Mouse (Mus musculus): ENCODE results near the gene Cdk2. TPM values are rescaled to one million over a fixed set of nuclear protein-coding genes. Genes with fewer than 3 reads are reported as not detected.
A peak's percentile ranks its signal among the peaks of the same experiment; 100 is the strongest.

Cdk2 gene
- polyA plus RNA-seq, 1 experiment from 2014 or later = 17.1 TPM

DNA sequence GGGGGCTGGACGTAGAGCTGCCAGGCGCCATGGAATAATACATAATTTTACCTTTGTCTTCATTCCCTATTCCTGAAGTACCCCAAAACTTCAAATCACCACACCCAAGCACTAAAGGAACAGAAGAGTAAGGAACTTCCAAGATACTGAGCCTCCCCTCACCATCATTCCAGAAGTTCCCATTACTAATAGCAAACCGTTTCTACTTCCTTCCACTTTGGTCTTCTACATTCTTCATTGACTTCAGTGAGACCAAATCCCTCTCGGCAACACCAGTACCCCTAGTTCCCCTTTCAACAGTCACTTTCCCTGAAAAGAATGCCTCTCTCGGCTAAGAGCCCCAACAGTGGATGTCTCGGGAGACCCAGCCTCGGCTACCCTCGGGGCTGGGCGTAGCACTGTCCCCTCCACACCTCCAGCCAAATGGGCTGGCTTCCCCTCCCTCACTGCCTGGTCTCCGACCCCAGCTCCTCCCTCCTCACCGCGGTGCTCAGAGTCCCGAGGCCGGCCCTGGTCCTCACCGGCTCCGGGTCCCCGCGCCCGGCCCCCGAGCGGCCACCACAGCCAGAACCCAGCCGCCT, 9.3 kb downstream of the Cdk2 start:
- ATAC-seq (ENCODE audit: low FRiP score) (no peak), DNase-seq (ENCODE audit: low spot score) (peak; percentile 29)
- WGBS = 1% methylated on average over 21 of the region's 22 CpGs
- H3K4me3 ChIP-seq (replicated peaks; ENCODE audit: low read length) = peak overlapping the region; percentile 83
- H3K9me3 ChIP-seq (ENCODE audit: control insufficient read depth, low read length) = no peaks in the 10 kb centered on the region
- H3K4me2 ChIP-seq (replicated peaks) = peak overlapping the region; percentile 66
- H3K27me3 ChIP-seq (ENCODE audit: control insufficient read depth, insufficient read depth, low read length) = no peaks in the 10 kb centered on the region
- peak overlapping the region; percentile 93 for H3K9ac ChIP-seq
- H3K36me3 ChIP-seq (replicated peaks; ENCODE audit: control insufficient read depth, insufficient read depth) = peaks cover 3% of the 10 kb centered on the region; the same call in 1 of the 2 replicates
- H3K27ac ChIP-seq = peak overlapping the region; percentile 95
- H3K4me1 ChIP-seq (replicated peaks; ENCODE audit: control insufficient read depth, insufficient read depth, low read length) = peaks cover 12% of the 10 kb centered on the region; the same call in 1 of the 2 replicates

GRCm38 (mm10) chr10:128674469-128675008, 30.3 kb downstream of the Cdk2 start:
- H3K4me3 ChIP-seq (replicated peaks; ENCODE audit: low read length) = peak overlapping the region; percentile 73
- peak; percentile 75 for DNase-seq (ENCODE audit: low spot score)
- H3K27me3 ChIP-seq (ENCODE audit: control insufficient read depth, insufficient read depth, low read length) = no peaks in the 10 kb centered on the region
- peaks cover 14% of the 10 kb centered on the region for H3K4me1 ChIP-seq (replicated peaks; ENCODE audit: control insufficient read depth, insufficient read depth, low read length)
- WGBS = 3% methylated on average over 9 of the region's 9 CpGs
- peak overlapping the region; percentile 64 for H3K9ac ChIP-seq
- no peak for ATAC-seq (ENCODE audit: low FRiP score)
- H3K36me3 ChIP-seq (replicated peaks; ENCODE audit: control insufficient read depth, insufficient read depth) = peaks cover 16% of the 10 kb centered on the region
- peak overlapping the region; percentile 81 for H3K4me2 ChIP-seq (replicated peaks)
- H3K27ac ChIP-seq = peak overlapping the region; percentile 65; the same call in 1 of the 2 replicates
- H3K9me3 ChIP-seq (ENCODE audit: control insufficient read depth, low read length) = no peaks in the 10 kb centered on the region

DNA sequence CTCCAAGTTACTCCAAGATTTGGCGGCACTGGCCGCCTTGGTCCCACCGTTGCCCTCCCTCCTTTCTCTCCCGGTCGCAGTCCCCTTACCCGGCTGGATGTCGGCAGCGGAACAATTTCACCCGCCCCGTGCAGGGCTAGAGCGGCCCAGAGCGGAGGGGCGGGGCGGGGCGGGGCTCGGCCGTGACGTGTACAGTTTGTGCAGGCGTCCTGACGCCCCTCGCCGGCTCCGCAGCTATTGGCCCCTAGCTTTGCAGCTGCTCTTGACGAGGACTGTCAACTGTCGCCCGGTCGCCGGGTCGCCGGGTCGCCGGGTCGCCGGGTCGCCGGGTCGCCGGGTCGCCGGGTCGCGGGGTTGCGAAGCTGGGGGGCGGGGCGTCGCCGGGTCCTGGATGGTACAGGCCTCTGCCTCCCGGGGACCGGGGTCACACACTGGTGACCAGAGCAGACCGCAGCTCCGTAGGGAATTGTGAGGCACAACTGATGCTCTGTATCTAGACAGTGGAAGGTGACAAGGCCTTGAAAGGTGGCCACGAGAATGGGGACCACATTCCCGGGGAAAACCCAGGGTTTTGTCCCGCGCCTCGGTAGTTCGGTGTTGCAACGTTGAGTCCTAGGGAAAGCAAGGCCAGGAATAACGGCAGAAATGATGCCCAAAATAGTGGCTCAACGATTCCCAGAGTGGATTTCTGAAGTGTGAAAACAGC, 30.9 kb downstream of the Cdk2 start, which contains the start of gene Suox:
Gene Suox (minus strand): TSS at position 311 of the 706 bp plus-strand sequence.
- under 1% methylated on average over 57 of the region's 60 CpGs for WGBS
- H3K36me3 ChIP-seq (replicated peaks; ENCODE audit: control insufficient read depth, insufficient read depth) = peaks cover 10% of the 10 kb centered on the region; the same call in 1 of the 2 replicates

DNA sequence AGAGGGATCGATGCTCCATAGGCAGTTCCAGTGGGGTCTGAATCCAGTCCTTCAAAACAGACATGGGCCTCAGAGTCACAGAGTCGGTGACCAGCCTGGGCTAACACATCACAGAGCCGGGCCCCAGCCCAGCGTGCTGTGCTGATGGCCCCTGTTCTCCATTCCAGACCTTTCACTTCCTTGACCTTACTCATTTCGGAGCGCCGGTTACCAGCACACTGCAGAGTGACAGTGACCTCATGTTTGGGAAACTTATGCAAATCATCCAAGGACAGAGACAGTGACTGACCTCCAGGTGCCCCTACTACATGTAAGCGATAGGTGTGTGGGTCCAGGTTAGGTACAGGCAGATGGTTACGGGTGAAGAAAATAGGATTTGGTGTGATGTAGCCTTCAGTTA, 33.7 kb downstream of the Cdk2 start:
- 94% methylated on average over 9 of the region's 9 CpGs for WGBS

More for the DNA sequence above, 30.9 kb downstream of the Cdk2 start, which contains the start of gene Suox:
- Histone ChIP-seq H3K27me3 (ENCODE audit: control insufficient read depth, insufficient read depth, low read length) (no peaks in the 10 kb centered on the region), H3K4me1 (replicated peaks; ENCODE audit: control insufficient read depth, insufficient read depth, low read length) (peaks cover 14% of the 10 kb centered on the region), H3K9me3 (ENCODE audit: control insufficient read depth, low read length) (no peaks in the 10 kb centered on the region), H3K27ac (peak within 1 kb of the TSS; percentile 65; the same call in 1 of the 2 replicates), H3K9ac (peak within 1 kb of the TSS; percentile 64), H3K4me2 (replicated peaks) (peak within 1 kb of the TSS; percentile 81), H3K4me3 (replicated peaks; ENCODE audit: low read length) (peak within 1 kb of the TSS; percentile 73)
- DNase-seq (ENCODE audit: low spot score) (peak; percentile 80), ATAC-seq (ENCODE audit: low FRiP score) (peak; percentile 93)

DNA sequence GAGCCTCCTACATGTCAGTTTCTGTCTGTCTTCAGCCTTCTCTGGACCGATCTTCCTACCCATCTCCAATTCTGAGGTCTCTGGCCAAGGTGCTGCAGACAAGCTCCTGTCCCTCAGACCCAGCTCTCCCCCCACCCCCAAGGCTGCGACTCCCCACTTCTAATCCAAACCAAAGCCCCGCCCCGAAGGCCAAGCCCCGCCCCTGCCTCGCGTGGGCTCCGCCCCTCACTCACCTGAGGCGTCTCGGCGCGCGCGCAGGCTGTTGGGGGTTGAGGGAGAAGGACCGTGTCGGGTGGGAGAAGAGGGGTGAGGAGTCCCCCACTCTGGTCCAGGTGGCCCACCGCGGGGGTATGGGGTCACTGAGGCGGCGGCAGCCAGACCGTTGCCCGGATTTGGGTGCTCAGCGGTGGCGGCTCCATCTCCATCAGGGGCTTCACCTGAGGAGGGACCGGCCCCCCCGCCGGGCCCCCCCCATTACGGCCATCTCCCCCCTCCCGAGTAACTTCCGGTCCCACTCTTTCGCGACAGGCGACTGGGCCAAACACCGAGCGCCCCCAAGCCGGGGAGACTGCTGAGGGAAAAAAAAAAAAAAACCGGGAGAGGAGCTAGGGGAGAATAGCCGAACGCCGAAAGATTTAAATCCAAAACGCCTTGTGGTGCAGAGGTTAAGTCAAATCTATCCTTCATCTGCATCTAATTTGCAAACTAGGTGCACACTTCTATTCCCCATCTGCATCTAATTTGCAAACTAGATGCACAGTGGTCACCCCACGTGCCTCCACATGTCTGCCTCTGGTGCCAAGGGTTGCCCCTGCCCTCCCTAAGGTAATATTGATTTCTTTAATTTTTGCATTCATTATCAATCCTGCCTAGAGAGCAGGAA, 35.8 kb downstream of the Cdk2 start:
- peak overlapping the region; percentile 77 for H3K4me2 ChIP-seq (replicated peaks)
- ATAC-seq (ENCODE audit: low FRiP score) (peak; percentile 72), DNase-seq (ENCODE audit: low spot score) (peak; percentile 57)
- H3K9me3 ChIP-seq (ENCODE audit: control insufficient read depth, low read length) = no peaks in the 10 kb centered on the region
- H3K27ac ChIP-seq = peak overlapping the region; percentile 83
- peak overlapping the region; percentile 77 for H3K4me3 ChIP-seq (replicated peaks; ENCODE audit: low read length)
- no peaks in the 10 kb centered on the region for H3K36me3 ChIP-seq (replicated peaks; ENCODE audit: control insufficient read depth, insufficient read depth)
- H3K4me1 ChIP-seq (replicated peaks; ENCODE audit: control insufficient read depth, insufficient read depth, low read length) = peaks cover 22% of the 10 kb centered on the region
- WGBS = under 1% methylated on average over 42 of the region's 42 CpGs
- no peaks in the 10 kb centered on the region for H3K27me3 ChIP-seq (ENCODE audit: control insufficient read depth, insufficient read depth, low read length)
- H3K9ac ChIP-seq = peak overlapping the region; percentile 85

More for the DNA sequence above, 33.7 kb downstream of the Cdk2 start:
- Histone ChIP-seq H3K4me2 (replicated peaks) (no peak overlapping the region), H3K27ac (no peak overlapping the region), H3K36me3 (replicated peaks; ENCODE audit: control insufficient read depth, insufficient read depth) (peaks cover 1% of the 10 kb centered on the region; the same call in 1 of the 2 replicates), H3K4me1 (replicated peaks; ENCODE audit: control insufficient read depth, insufficient read depth, low read length) (peaks cover 26% of the 10 kb centered on the region), H3K9ac (no peak overlapping the region), H3K27me3 (ENCODE audit: control insufficient read depth, insufficient read depth, low read length) (no peaks in the 10 kb centered on the region), H3K4me3 (replicated peaks; ENCODE audit: low read length) (no peak overlapping the region), H3K9me3 (ENCODE audit: control insufficient read depth, low read length) (no peaks in the 10 kb centered on the region)
- no peak for DNase-seq (ENCODE audit: low spot score)
- no peak for ATAC-seq (ENCODE audit: low FRiP score)

DNA sequence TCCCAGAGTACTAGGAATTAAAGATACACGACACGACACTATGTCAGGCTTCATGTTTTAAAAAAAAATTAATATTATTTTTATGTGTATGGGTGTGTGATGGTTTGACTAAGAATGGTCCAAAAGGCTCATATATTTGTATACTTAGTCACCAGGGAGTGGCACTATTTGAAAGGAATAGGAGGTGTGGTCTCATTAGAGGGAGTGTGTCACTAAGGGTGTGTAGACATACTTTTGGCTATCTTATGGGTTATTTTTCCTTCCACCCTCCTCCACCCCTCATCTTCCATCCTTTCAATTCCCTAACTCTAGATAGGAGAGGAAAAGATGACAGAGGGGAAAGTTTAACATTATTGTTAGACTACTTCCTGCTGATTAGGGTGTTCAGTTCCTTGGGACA, 39.0 kb downstream of the Cdk2 start:
- 99% methylated on average over 2 of the region's 2 CpGs for WGBS
- H3K4me1 ChIP-seq (replicated peaks; ENCODE audit: control insufficient read depth, insufficient read depth, low read length) = peaks cover 12% of the 10 kb centered on the region
- H3K9ac ChIP-seq = no peak overlapping the region
- H3K4me3 ChIP-seq (replicated peaks; ENCODE audit: low read length) = no peak overlapping the region
- ATAC-seq (ENCODE audit: low FRiP score) = no peak
- H3K27me3 ChIP-seq (ENCODE audit: control insufficient read depth, insufficient read depth, low read length) = no peaks in the 10 kb centered on the region
- no peak overlapping the region for H3K4me2 ChIP-seq (replicated peaks)
- DNase-seq (ENCODE audit: low spot score) = no peak
- no peaks in the 10 kb centered on the region for H3K36me3 ChIP-seq (replicated peaks; ENCODE audit: control insufficient read depth, insufficient read depth)
- no peaks in the 10 kb centered on the region for H3K9me3 ChIP-seq (ENCODE audit: control insufficient read depth, low read length)
- H3K27ac ChIP-seq = no peak overlapping the region

- ATAC-seq (ENCODE audit: low FRiP score) = no peak
- H3K36me3 ChIP-seq (replicated peaks; ENCODE audit: control insufficient read depth, insufficient read depth) = no peaks in the 10 kb centered on the region
- no peak overlapping the region for H3K4me2 ChIP-seq (replicated peaks)
- DNase-seq (ENCODE audit: low spot score) = no peak
- 93% methylated on average over 3 of the region's 3 CpGs for WGBS
- H3K27me3 ChIP-seq (ENCODE audit: control insufficient read depth, insufficient read depth, low read length) = no peaks in the 10 kb centered on the region
- no peak overlapping the region for H3K4me3 ChIP-seq (replicated peaks; ENCODE audit: low read length)
- no peaks in the 10 kb centered on the region for H3K9me3 ChIP-seq (ENCODE audit: control insufficient read depth, low read length)
- no peak overlapping the region for H3K9ac ChIP-seq
- peaks cover 12% of the 10 kb centered on the region for H3K4me1 ChIP-seq (replicated peaks; ENCODE audit: control insufficient read depth, insufficient read depth, low read length)
- H3K27ac ChIP-seq = no peak overlapping the region
Observed at GRCm38 (mm10) chr10:128665307-128665706, 39.5 kb downstream of the Cdk2 start.

DNA sequence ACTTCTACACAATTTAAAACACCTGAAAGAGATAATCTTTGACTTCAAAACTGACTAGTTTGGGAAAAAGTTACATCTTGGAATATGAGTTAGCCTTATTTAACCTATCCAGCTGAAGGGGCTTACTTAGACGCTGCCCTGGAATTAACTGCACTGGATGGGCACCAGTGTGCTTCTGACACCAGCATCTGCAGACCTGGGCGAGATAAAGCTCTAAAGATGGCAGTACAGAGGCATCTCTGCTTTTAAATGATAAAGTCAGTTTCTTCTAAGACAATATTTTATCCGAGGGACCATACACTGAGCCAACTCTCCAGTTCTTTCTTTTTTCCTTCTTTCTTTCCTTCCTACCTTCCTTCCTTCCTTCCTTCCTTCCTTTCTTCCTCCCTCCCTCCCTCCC, 40.0 kb downstream of the Cdk2 start:
- H3K4me3 ChIP-seq (replicated peaks; ENCODE audit: low read length) = no peak overlapping the region
- no peak overlapping the region for H3K27ac ChIP-seq
- no peak overlapping the region for H3K4me2 ChIP-seq (replicated peaks)
- 77% methylated on average over 3 of the region's 3 CpGs for WGBS
- ATAC-seq (ENCODE audit: low FRiP score) = no peak
- H3K9me3 ChIP-seq (ENCODE audit: control insufficient read depth, low read length) = no peaks in the 10 kb centered on the region
- no peaks in the 10 kb centered on the region for H3K36me3 ChIP-seq (replicated peaks; ENCODE audit: control insufficient read depth, insufficient read depth)
- H3K27me3 ChIP-seq (ENCODE audit: control insufficient read depth, insufficient read depth, low read length) = no peaks in the 10 kb centered on the region
- no peak for DNase-seq (ENCODE audit: low spot score)
- H3K9ac ChIP-seq = no peak overlapping the region
- peaks cover 12% of the 10 kb centered on the region for H3K4me1 ChIP-seq (replicated peaks; ENCODE audit: control insufficient read depth, insufficient read depth, low read length)

All from hindbrain, embryonic 14.5 days (tissue).